Mouse (Mus musculus): ENCODE measurements around the gene Per1. TPM values are rescaled to one million over a fixed set of nuclear protein-coding genes. Genes with fewer than 3 reads are reported as not detected.
A peak's percentile ranks its signal among the peaks of the same experiment; 100 is the strongest.

Per1 gene
- total and polyA plus RNA-seq, 3 experiments: 36.4 to 79.8 (median 44.4) TPM

DNA sequence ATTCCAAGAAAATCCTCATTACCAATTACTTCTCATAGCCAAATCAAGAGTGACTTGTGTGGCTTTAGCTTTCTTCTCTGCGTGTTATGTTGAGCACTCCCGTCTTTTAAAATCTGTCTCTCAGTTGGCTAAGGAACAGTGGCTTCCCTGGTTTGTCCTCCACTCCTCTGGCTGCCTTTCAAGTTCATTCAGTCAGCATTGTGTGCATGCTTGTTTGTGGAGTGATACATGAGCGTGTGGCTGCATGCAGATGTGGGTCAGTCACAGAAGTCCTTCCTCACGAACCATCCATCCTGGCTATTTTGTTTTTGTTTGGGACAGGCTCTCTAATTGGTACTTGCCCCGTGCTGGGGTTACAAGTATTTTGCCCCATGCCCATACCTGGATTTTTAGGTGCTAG is 18.4 kb upstream of the Per1 start:
- Histone ChIP-seq H3K27ac (no peak overlapping the region; the same call in 1 of the 2 replicates), H3K4me3 (no peak overlapping the region), H3K79me2 (replicated peaks; ENCODE audit: control insufficient read depth, insufficient read depth, low read length) (no peaks in the 10 kb centered on the region), H3K4me1 (ENCODE audit: control insufficient read depth, insufficient read depth, low read length) (peaks cover 3% of the 10 kb centered on the region; the same call in 1 of the 2 replicates), H3K36me3 (ENCODE audit: control insufficient read depth, insufficient read depth, low read length) (no peaks in the 10 kb centered on the region), H3K9ac (ENCODE audit: low read depth, low read length) (no peak overlapping the region), H3K27me3 (ENCODE audit: control insufficient read depth, insufficient read depth, low read length) (no peaks in the 10 kb centered on the region)
- no peak for DNase-seq
- intact Hi-C loops (cut with DNase I): no loop called here
- 47% methylated on average over 5 of the region's 5 CpGs for WGBS
- TF ChIP-seq EP300 (IDR thresholded peaks at IDR 0.05; ENCODE audit: insufficient read depth, low read depth, low read length): no peak
- no peak for TF ChIP-seq CTCF (IDR thresholded peaks at IDR 0.05)
- no peak for TF ChIP-seq POLR2A (IDR thresholded peaks at IDR 0.05; ENCODE audit: insufficient read depth, low read depth, low read length)

DNA sequence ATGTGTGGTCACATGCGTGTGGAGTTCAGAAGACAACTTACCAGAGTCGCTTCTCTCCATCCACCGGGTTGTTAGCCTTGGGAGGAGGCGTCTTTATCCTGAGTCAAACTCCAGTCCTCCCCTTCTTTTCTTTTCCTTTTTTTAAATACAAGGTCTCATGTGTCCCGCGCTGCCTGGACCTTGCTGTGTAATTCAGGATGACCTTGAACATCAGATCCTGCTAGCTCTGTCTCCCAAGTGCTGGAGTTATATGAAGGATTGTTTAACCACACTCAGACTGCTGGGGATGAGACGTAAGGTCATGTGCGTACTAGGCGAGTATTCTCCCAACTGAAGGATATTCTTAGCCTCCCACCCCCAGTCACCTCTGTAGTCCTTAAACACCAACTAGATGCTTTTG is 17.7 kb upstream of the Per1 start:
- H3K27ac ChIP-seq: no peak overlapping the region
- intact Hi-C loops (cut with DNase I): no loop called here
- no peak for DNase-seq
- H3K4me3 ChIP-seq: no peak overlapping the region
- H3K9ac ChIP-seq (ENCODE audit: low read depth, low read length): no peak overlapping the region
- H3K79me2 ChIP-seq (replicated peaks; ENCODE audit: control insufficient read depth, insufficient read depth, low read length): no peaks in the 10 kb centered on the region
- no peaks in the 10 kb centered on the region for H3K36me3 ChIP-seq (ENCODE audit: control insufficient read depth, insufficient read depth, low read length)
- TF ChIP-seq POLR2A (IDR thresholded peaks at IDR 0.05; ENCODE audit: insufficient read depth, low read depth, low read length): no peak
- TF ChIP-seq CTCF (IDR thresholded peaks at IDR 0.05): no peak
- TF ChIP-seq EP300 (IDR thresholded peaks at IDR 0.05; ENCODE audit: insufficient read depth, low read depth, low read length): no peak
- H3K4me1 ChIP-seq (ENCODE audit: control insufficient read depth, insufficient read depth, low read length): peaks cover 3% of the 10 kb centered on the region; the same call in 1 of the 2 replicates
- no peaks in the 10 kb centered on the region for H3K27me3 ChIP-seq (ENCODE audit: control insufficient read depth, insufficient read depth, low read length)
- WGBS: 82% methylated on average over 9 of the region's 9 CpGs

DNA sequence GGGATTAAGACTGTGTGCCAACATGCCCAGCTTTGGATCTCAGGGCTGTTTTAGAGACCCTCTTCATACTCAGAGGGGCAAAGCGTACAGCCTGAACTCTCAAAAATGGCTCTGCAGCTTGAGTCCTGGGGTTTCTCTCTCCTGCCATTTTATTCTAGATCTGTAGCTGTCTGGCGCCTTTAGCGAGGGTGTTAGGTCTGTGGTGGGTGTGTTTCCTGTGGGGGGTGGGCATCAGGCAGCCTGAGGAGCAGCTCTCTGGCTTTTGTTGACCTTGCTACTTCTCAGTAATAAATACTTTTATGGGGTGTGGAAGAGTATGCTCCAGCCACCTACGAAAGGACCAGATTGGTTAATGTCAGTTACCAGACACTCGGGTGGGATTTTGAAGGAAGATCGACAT is 17.0 kb upstream of the Per1 start:
- TF ChIP-seq POLR2A (IDR thresholded peaks at IDR 0.05; ENCODE audit: insufficient read depth, low read depth, low read length): no peak
- TF ChIP-seq EP300 (IDR thresholded peaks at IDR 0.05; ENCODE audit: insufficient read depth, low read depth, low read length): no peak
- TF ChIP-seq CTCF (IDR thresholded peaks at IDR 0.05): no peak
- Histone ChIP-seq H3K4me3 (no peak overlapping the region), H3K27me3 (ENCODE audit: control insufficient read depth, insufficient read depth, low read length) (no peaks in the 10 kb centered on the region), H3K27ac (no peak overlapping the region), H3K36me3 (ENCODE audit: control insufficient read depth, insufficient read depth, low read length) (no peaks in the 10 kb centered on the region), H3K79me2 (replicated peaks; ENCODE audit: control insufficient read depth, insufficient read depth, low read length) (no peaks in the 10 kb centered on the region), H3K4me1 (ENCODE audit: control insufficient read depth, insufficient read depth, low read length) (peaks cover 2% of the 10 kb centered on the region; the same call in 1 of the 2 replicates), H3K9ac (ENCODE audit: low read depth, low read length) (no peak overlapping the region)
- WGBS: 90% methylated on average over 6 of the region's 6 CpGs
- no peak for DNase-seq
- intact Hi-C loops (cut with DNase I): no loop called here

DNA sequence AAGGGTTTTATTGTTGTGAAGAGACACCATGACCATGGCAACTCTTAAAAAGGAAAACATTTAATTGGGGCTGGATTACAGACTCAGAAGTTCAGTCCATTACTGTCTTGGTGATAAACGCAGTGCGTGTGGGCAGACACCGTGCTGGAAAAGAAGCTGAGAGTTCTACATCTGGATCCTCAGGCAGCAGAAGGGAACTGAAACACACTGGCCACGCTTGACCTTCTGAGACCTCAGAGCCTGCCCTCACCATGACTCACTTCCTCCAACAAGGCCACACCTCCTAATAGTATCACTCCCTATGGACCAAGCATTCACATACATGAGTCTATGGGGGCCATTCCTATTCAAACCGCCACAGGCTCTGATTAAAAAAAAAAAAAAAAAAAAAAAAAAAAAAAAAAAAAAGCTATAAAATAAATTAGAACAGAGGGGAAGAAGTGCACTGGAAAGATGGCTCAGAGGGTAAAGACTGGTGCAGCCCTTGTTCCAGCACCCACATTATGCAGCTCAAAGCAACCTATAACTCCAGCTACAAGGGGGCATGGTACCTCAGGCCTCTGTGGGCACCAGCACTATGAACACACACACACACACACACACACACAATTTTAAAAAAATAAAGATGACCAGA is 16.1 kb upstream of the Per1 start:
- no peak overlapping the region for H3K9ac ChIP-seq (ENCODE audit: low read depth, low read length)
- no peak overlapping the region for H3K4me3 ChIP-seq
- no peaks in the 10 kb centered on the region for H3K36me3 ChIP-seq (ENCODE audit: control insufficient read depth, insufficient read depth, low read length)
- intact Hi-C loops (cut with DNase I): no loop called here
- peaks cover 2% of the 10 kb centered on the region; the same call in 1 of the 2 replicates for H3K4me1 ChIP-seq (ENCODE audit: control insufficient read depth, insufficient read depth, low read length)
- H3K27me3 ChIP-seq (ENCODE audit: control insufficient read depth, insufficient read depth, low read length): no peaks in the 10 kb centered on the region
- TF ChIP-seq POLR2A (IDR thresholded peaks at IDR 0.05; ENCODE audit: insufficient read depth, low read depth, low read length) (peak; percentile 45), EP300 (IDR thresholded peaks at IDR 0.05; ENCODE audit: insufficient read depth, low read depth, low read length) (no peak)
- WGBS: 34% methylated on average over 5 of the region's 5 CpGs
- DNase-seq: no peak
- no peaks in the 10 kb centered on the region for H3K79me2 ChIP-seq (replicated peaks; ENCODE audit: control insufficient read depth, insufficient read depth, low read length)
- H3K27ac ChIP-seq: no peak overlapping the region; the same call in 1 of the 2 replicates

DNA sequence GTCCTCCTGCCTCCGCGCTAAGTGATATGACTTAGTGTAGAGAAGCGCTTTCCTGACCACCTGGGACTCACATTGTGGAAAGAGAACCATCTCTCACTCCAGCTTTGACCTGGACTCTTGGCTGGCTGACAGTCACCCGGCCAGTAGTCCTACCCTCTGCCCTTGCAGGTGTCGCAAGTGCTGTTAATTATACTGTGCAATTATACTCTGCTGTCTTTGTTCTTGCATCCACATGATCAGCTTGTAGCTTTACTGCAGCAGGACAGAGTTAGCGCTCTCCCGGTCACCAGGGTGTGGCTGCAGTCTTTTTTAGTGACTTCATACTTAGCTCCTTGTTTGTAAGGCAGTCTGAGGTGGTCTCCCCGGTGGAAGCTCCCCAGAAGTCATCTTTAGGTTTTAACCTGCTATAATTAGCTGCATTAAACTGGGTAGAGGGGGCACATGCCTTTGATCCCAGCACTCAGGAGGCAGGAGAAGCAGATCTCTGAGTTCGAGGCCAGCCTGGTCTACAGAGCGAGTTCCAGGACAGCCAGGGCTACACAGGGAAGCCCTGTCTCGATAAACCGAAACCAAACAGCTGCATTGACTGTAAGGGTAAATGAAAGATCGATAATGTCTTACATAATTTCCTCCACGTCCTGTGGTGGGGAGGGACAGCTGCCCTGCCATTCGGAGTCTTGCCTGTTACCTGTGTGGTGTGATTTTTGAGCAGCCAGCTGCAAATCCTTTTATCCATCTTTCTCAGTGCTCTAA is 14.7 kb upstream of the Per1 start:
- Histone ChIP-seq H3K9ac (ENCODE audit: low read depth, low read length) (no peak overlapping the region), H3K27me3 (ENCODE audit: control insufficient read depth, insufficient read depth, low read length) (no peaks in the 10 kb centered on the region), H3K79me2 (replicated peaks; ENCODE audit: control insufficient read depth, insufficient read depth, low read length) (no peaks in the 10 kb centered on the region), H3K27ac (no peak overlapping the region), H3K4me3 (no peak overlapping the region), H3K36me3 (ENCODE audit: control insufficient read depth, insufficient read depth, low read length) (no peaks in the 10 kb centered on the region), H3K4me1 (ENCODE audit: control insufficient read depth, insufficient read depth, low read length) (no peaks in the 10 kb centered on the region; the same call in 1 of the 2 replicates)
- 77% methylated on average over 15 of the region's 15 CpGs for whole genome bisulfite sequencing
- no peak for TF ChIP-seq POLR2A (IDR thresholded peaks at IDR 0.05; ENCODE audit: insufficient read depth, low read depth, low read length)
- no peak for TF ChIP-seq CTCF (IDR thresholded peaks at IDR 0.05)
- no peak for TF ChIP-seq EP300 (IDR thresholded peaks at IDR 0.05; ENCODE audit: insufficient read depth, low read depth, low read length)
- intact Hi-C loops (cut with DNase I): no loop called here
- no peak for DNase-seq

DNA sequence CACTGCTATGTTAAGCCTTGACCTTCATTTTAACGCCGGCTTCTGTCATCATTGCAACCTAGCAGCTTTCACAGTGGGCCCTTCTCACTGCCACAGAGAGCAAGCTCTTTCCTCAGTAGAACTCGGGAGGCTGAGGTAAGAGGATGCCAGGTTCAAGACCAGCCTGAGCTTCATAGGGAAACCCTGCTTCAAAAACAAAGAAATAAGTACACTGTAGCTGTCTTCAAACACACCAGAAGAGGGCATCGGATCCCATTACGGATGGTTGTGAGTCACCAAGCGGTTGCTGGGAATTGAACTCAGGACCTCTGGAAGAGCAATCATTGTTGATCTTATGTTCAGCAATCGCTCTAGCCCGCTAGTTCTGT is 14.2 kb upstream of the Per1 start:
- Histone ChIP-seq H3K4me3 (no peak overlapping the region), H3K4me1 (ENCODE audit: control insufficient read depth, insufficient read depth, low read length) (no peaks in the 10 kb centered on the region; the same call in 1 of the 2 replicates), H3K27me3 (ENCODE audit: control insufficient read depth, insufficient read depth, low read length) (no peaks in the 10 kb centered on the region), H3K79me2 (replicated peaks; ENCODE audit: control insufficient read depth, insufficient read depth, low read length) (no peaks in the 10 kb centered on the region), H3K36me3 (ENCODE audit: control insufficient read depth, insufficient read depth, low read length) (no peaks in the 10 kb centered on the region), H3K9ac (ENCODE audit: low read depth, low read length) (no peak overlapping the region), H3K27ac (no peak overlapping the region)
- DNase-seq: no peak
- no peak for TF ChIP-seq POLR2A (IDR thresholded peaks at IDR 0.05; ENCODE audit: insufficient read depth, low read depth, low read length)
- TF ChIP-seq CTCF (IDR thresholded peaks at IDR 0.05): no peak
- TF ChIP-seq EP300 (IDR thresholded peaks at IDR 0.05; ENCODE audit: insufficient read depth, low read depth, low read length): no peak
- intact Hi-C loops (cut with DNase I): no loop called here
- 86% methylated on average over 8 of the region's 8 CpGs for WGBS
